Comparison of ENCODE assay signal across 14 mouse cellular contexts in genomic region chr5:116571232-116571861, GRCm38 (mm10). TPM values are rescaled to one million over a fixed set of nuclear protein-coding genes. Genes with fewer than 3 reads are reported as not detected.
DNase-seq lines count a peak whose midpoint lies in the region; ATAC-seq and TF ChIP-seq lines count a peak whose summit lies in the region.
"Had no signal": no experiment of that assay in that cellular context is flagged by ENCODE, and none has a peak within 500 bp of the region (broad histone marks: within the 10 kb centered on the region; RNA-seq: fewer than 3 reads in every experiment).

No protein-coding gene starts in this region.

- WGBS in hindbrain, embryonic 13.5 days: 20% methylated on average over 22 of the region's 22 CpGs
- 25% methylated on average over 22 of the region's 22 CpGs for WGBS in midbrain, postnatal 0 days

- ATAC-seq in hindbrain, embryonic 13.5 days (ENCODE audit: low FRiP score): peak; percentile 56; the same call in 1 of the 2 replicates
- ATAC-seq in midbrain, postnatal 0 days (ENCODE audit: low FRiP score): 0 out of 2 replicates have a peak, but pooled peaks have one; percentile 34
- ATAC-seq in megakaryocyte-erythroid progenitor cell, adult 5-6 weeks (replicated peaks; ENCODE audit: low FRiP score, low TSS enrichment, poor library complexity, severe bottlenecking): no peak

- no peaks in the 10 kb centered on the region for H3K9me3 ChIP-seq in hindbrain, embryonic 13.5 days
- no peaks in the 10 kb centered on the region for H3K9me3 ChIP-seq in midbrain, postnatal 0 days (ENCODE audit: low read length)
- H3K9me3 ChIP-seq: embryonic facial prominence, embryonic 15.5 days; heart, embryonic 10.5 days had no signal

- H3K4me2 ChIP-seq in hindbrain, embryonic 13.5 days: peak overlapping the region; percentile 26
- H3K4me2 ChIP-seq in midbrain, postnatal 0 days (ENCODE audit: low read depth, low read length, poor library complexity, severe bottlenecking): no peak overlapping the region
- H3K4me2 ChIP-seq: embryonic facial prominence, embryonic 15.5 days had no signal

- H3K36me3 ChIP-seq in hindbrain, embryonic 13.5 days: no peaks in the 10 kb centered on the region
- no peaks in the 10 kb centered on the region for H3K36me3 ChIP-seq in midbrain, postnatal 0 days (ENCODE audit: insufficient read depth, low read length)
- H3K36me3 ChIP-seq: embryonic facial prominence, embryonic 15.5 days; heart, embryonic 10.5 days had no signal

- DNase-seq in cerebellum, adult 18-20 months: peak; percentile 55 to 59
- peak; percentile 80 for DNase-seq in embryo, embryonic 10.5 days (ENCODE audit: low spot score)
- DNase-seq in midbrain, postnatal 0 days (ENCODE audit: low spot score): peak; percentile 76
- DNase-seq in layer of hippocampus, adult 9-11 months: no peak
- DNase-seq in ovary, postnatal 10 days (ENCODE audit: low spot score): no peak
- DNase-seq: adrenal gland, adult 2 months; spleen, adult 18-20 months; thymus, postnatal 25 days had no signal

- no peak for TF ChIP-seq CTCF in midbrain, postnatal 0 days (IDR thresholded peaks at IDR 0.05)

- H3K27me3 ChIP-seq in hindbrain, embryonic 13.5 days: no peaks in the 10 kb centered on the region
- no peaks in the 10 kb centered on the region for H3K27me3 ChIP-seq in midbrain, postnatal 0 days (ENCODE audit: insufficient read depth, low read length)
- H3K27me3 ChIP-seq: megakaryocyte, embryonic 14.5 days had no signal

- H3K4me1 ChIP-seq in hindbrain, embryonic 13.5 days (replicated peaks): peaks cover 74% of the 10 kb centered on the region
- peaks cover 5% of the 10 kb centered on the region; the same call in 1 of the 2 replicates for H3K4me1 ChIP-seq in midbrain, postnatal 0 days (ENCODE audit: insufficient read depth, low read length)
- H3K4me1 ChIP-seq: embryonic facial prominence, embryonic 15.5 days; megakaryocyte, embryonic 14.5 days had no signal

- H3K27ac ChIP-seq in hindbrain, embryonic 13.5 days: peak overlapping the region; percentile 84
- no peak overlapping the region for H3K27ac ChIP-seq in midbrain, postnatal 0 days (ENCODE audit: low read depth, low read length)
- H3K27ac ChIP-seq: embryonic facial prominence, embryonic 15.5 days; heart, embryonic 10.5 days; kidney, postnatal 0 days had no signal

- H3K9ac ChIP-seq in hindbrain, embryonic 13.5 days: peak overlapping the region; percentile 39; the same call in 1 of the 2 replicates
- H3K9ac ChIP-seq in midbrain, postnatal 0 days (replicated peaks; ENCODE audit: low read length, poor library complexity, severe bottlenecking): peak overlapping the region; percentile 29; the same call in 1 of the 2 replicates
- H3K9ac ChIP-seq: embryonic facial prominence, embryonic 15.5 days had no signal

- no peak overlapping the region for H3K4me3 ChIP-seq in hindbrain, embryonic 13.5 days
- H3K4me3 ChIP-seq in midbrain, postnatal 0 days (ENCODE audit: low read depth, low read length): no peak overlapping the region
- H3K4me3 ChIP-seq: embryonic facial prominence, embryonic 15.5 days; heart, embryonic 10.5 days; megakaryocyte, embryonic 14.5 days had no signal

RNA-seq across cellular contexts. Expression of gene Srrm4, which starts 20.3 kb away (rescaled TPM):
- 21.8 and 23.6 TPM in 2 replicates for polyA plus RNA-seq in hindbrain, embryonic 13.5 days (2015; fragmentation: Nextera tagmentation; extraction: Ambion mirVana)
- 8.0 and 10.7 TPM in 2 replicates for total RNA-seq in midbrain, postnatal 0 days (2014; rRNA removed)
- polyA plus RNA-seq in midbrain, postnatal 0 days (2015; fragmentation: Nextera tagmentation; extraction: Ambion mirVana): 11.2 and 15.4 TPM in 2 replicates
- not detected in 2 replicates for total RNA-seq in megakaryocyte-erythroid progenitor cell, adult 5-6 weeks (2014; fragmentation: Nextera tagmentation)
- total RNA-seq in megakaryocyte-erythroid progenitor cell, adult 5-6 weeks (2017): not detected in 2 replicates

Comparison
In these comparisons a context has a peak if more than half of its experiments do, and no peak if none do; other contexts are left out.
1. DNase-seq: peak in cerebellum, adult 18-20 months (2 of 2), embryo, embryonic 10.5 days (single experiment) and midbrain, postnatal 0 days (single experiment); none in layer of hippocampus, adult 9-11 months (single experiment) and ovary, postnatal 10 days (single experiment).